Mouse (Mus musculus): ENCODE measurements around the gene Podxl. TPM values are rescaled to one million over a fixed set of nuclear protein-coding genes. Genes with fewer than 3 reads are reported as not detected.
A peak's percentile ranks its signal among the peaks of the same experiment; 100 is the strongest.

The Podxl gene
- total RNA-seq, 2 experiments from 2014 or later: 19.0 to 20.2 TPM

DNA sequence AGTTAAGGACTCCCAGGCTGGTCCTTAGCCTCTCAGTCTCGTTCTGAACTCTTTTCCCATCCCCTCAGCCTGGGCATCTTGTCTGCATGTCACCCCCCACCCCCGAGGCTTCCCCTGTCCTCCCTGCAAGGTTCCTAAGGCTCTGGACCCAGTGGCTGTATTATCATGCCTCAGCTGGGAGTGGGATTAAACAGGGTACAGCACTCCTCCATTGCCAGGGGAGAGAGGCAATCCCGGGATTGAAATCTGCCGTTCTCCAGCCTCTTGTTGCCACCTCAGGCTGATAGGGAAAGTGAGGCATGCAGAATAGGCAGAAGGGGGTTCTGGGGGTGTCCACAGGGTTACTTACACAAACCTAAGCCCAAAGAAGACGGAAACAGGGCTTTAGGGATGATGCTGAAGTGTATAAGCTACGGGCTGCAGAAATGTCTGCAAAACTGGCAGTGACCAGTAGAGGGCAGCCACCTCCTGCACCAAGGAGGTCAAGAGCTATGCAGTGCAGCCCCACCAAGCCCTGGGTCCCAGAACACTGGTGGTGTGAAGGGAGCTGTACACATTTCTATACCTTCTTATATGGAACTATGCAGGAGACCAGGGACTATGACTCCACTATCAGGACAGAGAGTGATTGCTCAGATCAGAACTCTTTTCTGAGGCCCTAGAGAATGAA, 38.4 kb downstream of the Podxl start:
- intact Hi-C loops (cut with DNase I): loop anchor here (1.0 kb wide), 1 partner anchor 114 kb away; no protein-coding TSS in a partner anchor
- peak; percentile 66 for DNase-seq

GRCm38 (mm10) chr6:31524647-31525046, 39.1 kb downstream of the Podxl start:
- intact Hi-C loops (cut with DNase I): loop anchor here (1.0 kb wide), 1 partner anchor 115 kb away; no protein-coding TSS in a partner anchor

DNA sequence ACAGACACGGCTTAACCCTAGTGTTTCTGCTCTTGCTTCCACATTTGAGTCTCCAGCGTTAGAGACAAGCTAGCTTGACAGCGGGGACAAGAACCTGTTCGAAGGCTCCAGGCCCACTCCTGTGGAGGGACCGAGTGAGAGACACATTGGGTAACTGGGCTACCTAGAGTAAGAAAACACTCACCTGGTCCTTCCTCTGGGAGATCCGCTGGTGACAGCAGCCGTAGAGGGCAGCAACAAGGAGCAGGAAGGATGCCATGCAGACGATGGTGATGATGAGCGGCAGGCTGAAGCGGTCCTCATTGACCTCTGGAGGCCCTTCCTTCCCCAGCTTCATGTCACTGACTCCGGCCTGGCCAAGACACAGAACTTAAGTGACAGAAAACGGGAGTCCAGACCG, 39.7 kb downstream of the Podxl start:
- DNase-seq: no peak
- intact Hi-C loops (cut with DNase I): no loop called here

More at GRCm38 (mm10) chr6:31524647-31525046, 39.1 kb downstream of the Podxl start:
- no peak for DNase-seq

DNA sequence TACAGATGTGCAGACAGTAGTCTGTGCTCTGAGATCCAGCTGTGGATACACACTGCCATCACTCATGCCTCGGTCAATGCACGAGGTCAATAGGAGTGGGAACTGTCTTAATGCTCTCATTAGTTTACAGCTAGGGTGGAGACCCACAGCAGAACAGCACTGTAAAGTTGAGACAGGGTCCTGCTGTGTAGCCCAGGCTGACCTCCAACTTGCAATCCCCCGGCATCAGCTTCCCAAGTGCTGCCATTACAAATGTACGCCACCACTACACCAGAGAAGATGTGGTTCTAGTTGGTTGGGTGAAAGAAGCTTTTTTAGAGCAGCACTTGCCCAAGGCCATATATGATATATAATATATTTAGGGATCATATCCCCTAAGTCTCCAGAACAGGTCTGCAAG, 40.1 kb downstream of the Podxl start:
- no peak for DNase-seq
- intact Hi-C loops (cut with DNase I): no loop called here

- DNase-seq: no peak
These were observed 40.7 kb downstream of the Podxl start for GRCm38 (mm10) chr6:31523039-31523438.

GRCm38 (mm10) chr6:31522478-31522877, 41.3 kb downstream of the Podxl start:
- intact Hi-C loops (cut with DNase I): no loop called here
- DNase-seq: no peak

More at GRCm38 (mm10) chr6:31523039-31523438, 40.7 kb downstream of the Podxl start:
- intact Hi-C loops (cut with DNase I): no loop called here

DNA sequence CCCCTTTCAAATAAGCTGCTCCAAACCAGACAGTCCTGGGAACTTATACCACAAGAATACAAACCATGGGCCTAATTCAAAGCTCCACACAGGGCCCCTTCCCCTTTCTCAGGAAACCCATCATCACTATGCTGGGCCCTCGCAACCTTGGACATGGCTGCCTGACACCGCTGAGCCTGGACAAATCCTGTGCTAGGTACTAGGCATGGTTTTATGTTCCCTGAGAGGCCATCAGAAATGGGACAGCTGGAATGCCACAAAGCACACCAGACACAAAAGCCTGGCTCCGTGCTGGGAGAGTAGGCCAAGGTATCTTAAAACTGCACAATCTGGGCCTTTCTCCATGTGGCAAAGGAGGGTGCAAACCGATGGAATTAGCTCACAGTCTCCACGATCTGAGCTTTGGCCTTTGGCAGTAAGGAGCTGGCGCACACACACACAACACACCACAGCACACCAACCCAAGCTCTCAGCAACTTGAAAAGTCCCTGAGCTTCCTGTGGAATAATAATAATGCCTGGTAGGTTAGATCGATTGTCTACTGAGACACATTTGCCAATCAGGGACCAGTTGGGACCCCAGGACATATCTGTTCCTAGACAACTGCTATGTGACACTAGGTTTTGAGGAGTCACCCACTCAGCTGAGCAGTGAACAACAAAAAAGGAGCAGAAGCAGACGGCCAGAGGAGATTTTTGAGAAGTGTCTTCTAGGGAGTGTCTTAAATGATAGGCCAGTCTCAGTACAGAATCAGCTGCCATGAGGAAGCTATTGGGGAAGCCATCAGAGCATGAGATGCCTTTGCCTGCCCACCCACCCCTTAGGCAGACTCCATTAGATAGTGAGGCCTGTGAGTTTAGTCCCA, 42.1 kb downstream of the Podxl start:
- intact Hi-C loops (cut with DNase I): no loop called here

GRCm38 (mm10) chr6:31520486-31521215, 43.1 kb downstream of the Podxl start:
- DNase-seq: no peak
- intact Hi-C loops (cut with DNase I): no loop called here

More for the DNA sequence above, 42.1 kb downstream of the Podxl start:
- no peak for DNase-seq

DNA sequence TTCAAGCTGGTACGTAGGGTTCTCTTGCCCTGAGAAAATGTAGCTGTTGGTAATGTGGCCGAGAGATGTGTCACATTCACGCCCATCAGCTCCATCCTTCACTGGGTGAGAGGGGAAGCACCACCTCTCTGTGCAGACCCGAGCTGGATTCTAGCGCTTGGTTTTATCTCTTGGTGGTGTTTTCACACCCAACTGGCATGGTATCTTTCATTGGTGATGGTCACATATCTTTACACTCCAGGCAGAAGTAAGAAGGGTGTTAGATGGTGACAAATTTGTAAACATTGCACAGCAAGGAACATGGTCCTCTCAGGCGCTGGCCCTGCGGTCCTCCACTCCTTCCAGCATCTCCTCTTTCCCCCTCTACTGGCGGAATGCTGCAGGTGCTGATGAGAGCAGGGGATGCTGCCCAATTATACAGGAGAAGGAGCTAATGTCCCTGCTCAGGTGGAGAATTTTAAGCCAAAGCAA, 44.7 kb downstream of the Podxl start:
- intact Hi-C loops (cut with DNase I): no loop called here
- DNase-seq: peak; percentile 42

GRCm38 (mm10) chr6:31518338-31518698, 45.5 kb downstream of the Podxl start:
- no peak for DNase-seq
- intact Hi-C loops (cut with DNase I): no loop called here

DNA sequence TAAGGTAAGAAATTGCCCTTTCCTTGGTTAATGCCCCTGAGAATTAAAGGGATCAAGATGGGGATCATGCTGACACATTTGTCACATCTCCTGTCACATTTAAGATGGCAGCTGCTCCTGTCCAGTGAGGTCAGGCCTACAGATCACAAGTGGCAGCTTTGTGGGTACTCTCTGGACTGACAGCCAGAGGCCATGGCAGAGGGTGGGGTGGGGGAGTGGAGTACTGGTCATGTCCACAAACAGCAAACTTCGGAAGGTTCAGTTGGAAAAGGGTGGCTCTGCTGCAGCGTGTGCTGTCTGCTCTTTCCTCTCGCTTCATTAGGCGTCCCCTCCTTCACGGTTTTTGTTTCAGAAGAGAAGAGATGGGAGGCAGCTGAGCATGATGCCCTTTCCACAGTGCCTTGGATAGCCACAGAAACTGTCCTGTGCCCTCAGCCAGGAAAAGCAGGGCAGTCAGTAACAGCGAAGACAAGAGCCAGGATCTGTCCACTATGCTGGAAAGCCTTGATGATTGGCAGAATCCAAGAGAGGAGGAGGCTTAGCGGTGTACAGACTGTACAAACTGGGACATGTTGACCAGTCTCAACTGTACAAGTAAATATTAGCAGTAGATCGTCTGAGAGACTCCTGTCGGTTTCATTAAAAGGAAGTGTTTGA, 46.0 kb downstream of the Podxl start:
- intact Hi-C loops (cut with DNase I): no loop called here
- no peak for DNase-seq

DNA sequence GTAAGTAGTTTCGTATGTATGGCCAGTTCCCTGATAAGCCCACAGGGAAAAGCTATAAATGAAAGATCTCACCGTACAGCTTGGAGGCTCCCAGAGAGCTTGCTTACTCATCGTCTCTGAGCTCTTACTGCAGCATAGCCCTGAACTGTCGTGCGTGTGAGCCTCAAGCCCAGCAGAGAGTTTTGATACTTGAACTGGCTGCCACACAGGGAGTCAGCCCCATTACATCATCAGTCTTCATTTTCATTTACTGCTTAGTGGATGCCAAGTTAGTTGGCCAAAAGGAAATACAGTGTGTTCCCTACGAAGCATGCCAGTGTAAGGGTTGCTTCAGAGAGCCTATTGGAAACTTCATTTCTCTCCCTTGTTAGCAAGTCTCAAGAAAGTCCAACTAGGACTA, 50.1 kb downstream of the Podxl start:
- intact Hi-C loops (cut with DNase I): no loop called here

GRCm38 (mm10) chr6:31502614-31503013, 61.2 kb downstream of the Podxl start:
- DNase-seq: no peak

More for the DNA sequence above, 50.1 kb downstream of the Podxl start:
- no peak for DNase-seq

GRCm38 (mm10) chr6:31500691-31501090, 63.1 kb downstream of the Podxl start:
- intact Hi-C loops (cut with DNase I): no loop called here
- no peak for DNase-seq

More at GRCm38 (mm10) chr6:31502614-31503013, 61.2 kb downstream of the Podxl start:
- intact Hi-C loops (cut with DNase I): no loop called here

GRCm38 (mm10) chr6:31500260-31500659, 63.5 kb downstream of the Podxl start:
- DNase-seq: no peak
- intact Hi-C loops (cut with DNase I): no loop called here

GRCm38 (mm10) chr6:31499836-31500235, 63.9 kb downstream of the Podxl start:
- intact Hi-C loops (cut with DNase I): no loop called here
- DNase-seq: no peak

- no peak for DNase-seq
- intact Hi-C loops (cut with DNase I): no loop called here
These were observed 67.6 kb downstream of the Podxl start for GRCm38 (mm10) chr6:31496227-31496626.

DNA sequence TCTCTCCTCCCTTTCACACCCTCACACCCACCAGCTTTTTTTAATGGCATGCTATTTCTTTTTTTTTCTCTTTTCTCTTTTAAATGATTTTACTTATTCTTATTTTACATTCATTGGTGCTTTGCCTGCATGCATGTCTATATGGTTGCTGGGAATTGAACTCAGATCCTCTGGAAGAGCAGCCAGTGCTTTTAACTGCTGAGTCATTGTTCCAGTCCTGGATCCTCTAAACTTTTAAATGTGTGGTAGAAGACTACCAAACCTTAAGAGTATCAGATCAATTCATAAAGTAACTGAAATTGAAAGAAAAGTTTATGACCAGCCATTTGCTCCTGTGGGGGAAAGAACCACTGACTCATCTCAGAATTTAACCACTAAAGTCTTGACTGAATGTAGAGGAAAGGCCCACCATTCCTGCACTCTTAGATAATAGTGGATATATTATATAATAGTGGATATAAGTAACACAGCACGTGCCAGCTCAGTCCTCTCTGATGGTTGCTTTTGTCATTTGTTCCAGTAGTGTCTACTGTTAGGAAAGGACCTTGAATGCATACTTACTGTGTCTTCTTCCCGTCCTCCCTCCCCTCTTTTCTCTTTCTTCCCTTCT, 68.6 kb downstream of the Podxl start:
- intact Hi-C loops (cut with DNase I): no loop called here

GRCm38 (mm10) chr6:31489950-31490349, 73.8 kb downstream of the Podxl start:
- intact Hi-C loops (cut with DNase I): no loop called here

More for the DNA sequence above, 68.6 kb downstream of the Podxl start:
- DNase-seq: no peak

GRCm38 (mm10) chr6:31486601-31487000, 77.2 kb downstream of the Podxl start:
- intact Hi-C loops (cut with DNase I): no loop called here
- no peak for DNase-seq

More at GRCm38 (mm10) chr6:31489950-31490349, 73.8 kb downstream of the Podxl start:
- DNase-seq: no peak
